Mouse (Mus musculus) yolk sac, embryonic 10.5 days (tissue): ENCODE measurements around the gene Gm20903.
"Not testable (repeated sequence)": the region's sequence is repeated elsewhere in the genome, so short reads cannot be mapped to it uniquely, and the experiment has no call there.

Source experiments
- DNase-seq: peaks from one replicate; pipeline ENCODE4 v3.0.0-alpha.2; 2017; ENCODE audit warnings: low spot score

Gm20903 gene

GRCm38 (mm10) chrY:73669015-73669414 is at the start of gene Gm20903:
Gm20903 (plus strand) TSS chrY:73669315.
- not testable (repeated sequence) for DNase-seq
